Mouse (Mus musculus) lung, postnatal 10 days (tissue): ENCODE results near the gene Rab25.

ENCODE experiments used
- DNase-seq: peaks from one replicate; pipeline ENCODE4 v3.0.0; 2021

Rab25 gene

GRCm38 (mm10) chr3:88502031-88502571, 46.0 kb downstream of the Rab25 start:
- DNase-seq = peak; percentile 55

DNA sequence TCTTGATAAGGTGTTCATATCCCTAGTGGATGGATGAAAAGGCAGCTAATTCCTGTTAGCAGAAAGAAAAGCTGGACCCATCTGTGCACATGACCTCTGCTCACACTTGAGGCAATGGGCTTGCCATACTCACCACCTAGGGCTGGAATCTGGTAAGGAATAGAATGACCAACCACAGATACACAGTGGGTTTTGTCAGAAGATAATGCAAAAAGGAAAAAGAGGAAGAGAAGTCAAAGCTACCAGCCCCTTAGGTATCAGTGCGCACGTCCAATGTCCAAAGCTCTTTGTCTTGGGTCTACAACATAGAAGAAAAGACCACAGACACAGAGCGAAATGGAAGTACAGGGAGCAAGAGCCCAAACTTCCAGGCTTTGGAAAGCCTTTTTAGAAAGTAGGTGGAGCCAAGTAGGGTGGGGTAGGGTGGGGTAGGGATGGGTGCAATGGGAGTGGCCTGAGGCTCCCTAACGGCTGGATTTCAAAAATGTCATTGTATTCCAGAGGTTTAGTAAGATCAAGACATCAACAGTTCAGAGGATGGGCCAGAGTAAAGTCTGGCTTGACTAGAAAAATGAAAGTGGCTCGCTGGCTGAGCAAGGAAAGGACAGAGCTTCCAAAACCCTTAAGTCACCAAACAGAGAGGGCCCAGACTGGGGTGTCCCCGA, 46.6 kb downstream of the Rab25 start:
- no peak for DNase-seq

DNA sequence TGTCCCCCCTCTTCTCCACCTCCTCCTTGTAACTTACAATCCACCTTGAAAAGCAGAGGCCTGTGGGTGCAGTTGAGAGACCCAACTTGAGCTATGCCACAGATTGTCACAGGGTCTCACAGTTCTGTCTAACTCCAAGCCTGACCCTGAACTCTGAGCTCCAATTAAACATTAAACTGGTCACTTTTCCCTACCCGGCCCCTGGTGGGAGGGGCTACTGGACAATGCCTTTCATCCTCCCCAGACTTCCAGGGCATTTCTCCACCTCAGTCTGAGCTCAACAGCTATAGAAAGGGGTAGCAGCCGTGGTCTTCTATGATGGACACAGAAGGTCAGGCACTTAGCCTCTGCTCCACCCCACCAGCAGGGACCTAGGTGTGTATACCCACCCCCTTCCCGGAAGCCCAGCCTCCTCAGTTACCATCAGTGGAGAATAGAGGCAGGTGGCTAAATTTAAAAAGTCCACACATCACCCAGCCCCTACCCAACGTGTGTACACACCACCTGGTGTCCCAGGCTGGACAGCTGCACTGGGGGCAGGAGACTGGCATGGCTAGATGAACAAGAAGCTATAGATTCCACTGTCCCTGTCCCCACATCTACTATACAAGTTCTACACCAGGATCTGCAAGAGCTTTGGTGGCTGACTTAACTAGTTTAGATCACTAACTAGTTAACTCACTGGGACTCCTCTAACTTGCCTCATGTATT, 47.3 kb downstream of the Rab25 start:
- no peak for DNase-seq

DNA sequence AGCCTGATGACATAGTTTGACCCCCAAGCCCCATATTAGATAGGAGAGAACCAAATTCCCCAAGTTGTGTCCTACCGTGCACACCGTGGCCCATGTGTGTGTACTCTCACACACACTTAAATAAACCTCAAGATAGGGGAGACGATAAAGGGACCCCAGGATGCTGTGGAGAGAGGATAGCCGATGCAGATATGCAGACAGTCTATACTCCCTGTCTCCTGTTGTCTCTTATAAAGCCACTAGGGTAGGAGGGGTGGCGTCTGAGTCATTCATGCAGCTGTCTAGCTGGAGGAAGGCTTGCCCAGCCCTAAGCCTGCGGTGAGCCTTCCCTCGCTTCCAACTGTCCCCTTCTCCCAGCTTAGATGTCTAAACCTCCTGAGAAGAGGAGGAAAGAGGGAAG, 48.0 kb downstream of the Rab25 start:
- DNase-seq = no peak

DNA sequence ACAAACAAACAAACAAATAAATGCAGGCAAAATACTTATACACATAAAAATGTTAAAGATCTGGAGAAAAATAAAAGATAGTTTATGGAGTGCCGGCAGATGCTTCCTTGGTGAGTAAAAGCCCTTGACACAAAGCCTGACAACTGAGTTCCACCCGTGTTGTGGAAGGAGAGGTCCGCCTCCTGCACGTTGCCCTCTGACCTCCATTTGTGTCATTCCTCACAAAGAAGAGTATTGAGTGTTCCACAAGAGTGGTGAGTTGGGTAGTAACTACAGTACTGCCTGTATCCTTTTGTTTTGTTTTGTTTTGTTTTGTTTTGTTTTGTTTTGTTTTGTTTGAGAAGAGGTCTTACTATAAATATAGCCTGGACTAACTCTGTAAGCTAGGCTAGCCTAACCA, 48.5 kb downstream of the Rab25 start:
- no peak for DNase-seq

GRCm38 (mm10) chr3:88495741-88496415, 52.2 kb downstream of the Rab25 start:
- DNase-seq = no peak

- DNase-seq = peak; percentile 74
Observed at GRCm38 (mm10) chr3:88494836-88495628, 53.1 kb downstream of the Rab25 start.

DNA sequence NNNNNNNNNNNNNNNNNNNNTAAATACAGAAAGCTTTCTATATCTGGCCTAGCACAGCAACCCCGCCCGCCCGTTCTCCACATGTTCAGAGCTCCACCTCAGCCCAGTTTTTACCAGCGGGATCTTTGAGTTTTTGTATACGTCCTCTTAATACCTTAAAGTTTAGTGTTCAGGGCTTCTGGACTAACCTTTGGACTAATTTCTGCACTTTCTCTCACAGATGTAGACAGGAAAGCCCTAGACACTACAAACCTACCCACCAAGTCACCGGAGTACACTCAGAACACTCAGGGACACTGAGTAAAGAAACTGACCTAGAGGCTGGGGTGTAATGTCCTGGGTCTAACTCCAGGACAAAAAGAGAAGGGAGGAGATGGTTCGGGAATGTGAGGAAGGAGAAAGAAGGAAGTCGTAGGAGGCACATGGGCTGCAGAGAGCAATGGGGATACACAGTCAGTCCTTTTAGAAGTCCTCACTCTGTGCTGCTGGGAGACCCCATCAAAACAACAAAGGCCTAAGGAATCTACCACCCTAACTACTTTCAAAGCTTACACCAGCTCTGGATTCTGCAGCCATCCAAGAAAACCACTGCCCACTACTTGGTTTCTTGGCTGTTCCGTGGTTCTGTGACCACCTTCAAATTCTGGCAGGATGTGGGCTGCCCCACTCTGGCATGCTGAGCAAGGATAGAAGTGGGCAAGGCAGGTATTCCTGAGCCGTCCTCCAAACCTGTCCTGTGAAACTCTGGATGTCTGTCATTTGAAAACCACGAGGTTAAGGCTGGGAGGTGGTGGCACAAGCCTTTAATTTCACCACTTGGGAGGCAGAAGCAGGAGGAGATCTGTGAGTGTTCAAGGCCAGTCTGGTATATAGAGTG, 54.2 kb downstream of the Rab25 start:
- no peak for DNase-seq
